Mouse (Mus musculus): ENCODE results near the gene Mtrex.
A peak's percentile ranks its signal among the peaks of the same experiment; 100 is the strongest.

Gene Mtrex

DNA sequence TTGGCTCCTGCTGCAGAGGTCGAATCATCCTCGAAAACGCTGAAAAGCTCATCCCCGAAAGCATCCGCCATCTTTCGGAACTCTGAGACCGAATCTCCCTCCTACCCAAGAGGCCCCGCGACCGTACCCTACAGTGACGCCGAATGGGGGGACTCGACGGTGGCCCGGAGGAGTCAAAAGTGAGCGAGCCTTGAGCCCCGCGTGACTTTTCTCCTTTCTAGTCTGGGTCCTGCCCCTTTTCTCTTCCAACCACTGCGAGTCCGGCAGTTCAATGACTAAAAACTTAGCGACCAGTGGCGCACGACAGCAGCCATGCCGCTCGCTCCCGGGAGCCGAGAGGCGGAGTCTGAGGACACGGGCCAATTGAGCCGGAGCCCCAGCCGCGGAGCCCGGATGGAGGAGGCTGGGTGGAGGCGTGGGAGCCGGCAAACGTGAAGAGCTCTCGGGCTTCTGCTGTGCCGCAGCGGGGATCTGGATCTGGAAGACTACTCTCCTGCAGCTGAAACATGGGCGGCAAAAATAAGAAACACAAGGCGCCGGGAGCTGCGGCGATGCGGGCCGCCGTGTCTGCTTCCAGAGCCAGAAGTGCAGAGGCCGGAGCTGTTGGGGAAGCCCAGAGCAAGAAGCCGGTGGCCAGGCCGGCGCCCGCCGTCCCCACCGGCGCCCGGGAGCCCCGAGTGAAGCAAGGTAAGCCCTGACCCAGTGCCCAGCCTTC, at the start of gene Mtrex, which contains the start of gene Dhx29:
Mtrex (minus strand) TSS at position 112 of the 715 bp plus-strand sequence.
Dhx29 (plus strand) TSS at position 168 of the 715 bp plus-strand sequence.
- peak; percentile 97 to 99 for DNase-seq (ENCODE audit: low spot score in 2 of 2)

GRCm38 (mm10) chr13:112976720-112977119, 49.5 kb upstream of the Mtrex start:
- DNase-seq (ENCODE audit: low spot score in 2 of 2): no peak

- DNase-seq (ENCODE audit: low spot score in 2 of 2): no peak
These were observed 40.1 kb upstream of the Mtrex start for GRCm38 (mm10) chr13:112967267-112967666.

GRCm38 (mm10) chr13:112964421-112964820, 37.2 kb upstream of the Mtrex start:
- DNase-seq (ENCODE audit: low spot score in 2 of 2): no peak

- DNase-seq (ENCODE audit: low spot score in 2 of 2): no peak
These were observed 35.9 kb upstream of the Mtrex start for GRCm38 (mm10) chr13:112963081-112963480.

- no peak for DNase-seq (ENCODE audit: low spot score in 2 of 2)
These were observed 26.9 kb upstream of the Mtrex start for GRCm38 (mm10) chr13:112954067-112954466.

DNA sequence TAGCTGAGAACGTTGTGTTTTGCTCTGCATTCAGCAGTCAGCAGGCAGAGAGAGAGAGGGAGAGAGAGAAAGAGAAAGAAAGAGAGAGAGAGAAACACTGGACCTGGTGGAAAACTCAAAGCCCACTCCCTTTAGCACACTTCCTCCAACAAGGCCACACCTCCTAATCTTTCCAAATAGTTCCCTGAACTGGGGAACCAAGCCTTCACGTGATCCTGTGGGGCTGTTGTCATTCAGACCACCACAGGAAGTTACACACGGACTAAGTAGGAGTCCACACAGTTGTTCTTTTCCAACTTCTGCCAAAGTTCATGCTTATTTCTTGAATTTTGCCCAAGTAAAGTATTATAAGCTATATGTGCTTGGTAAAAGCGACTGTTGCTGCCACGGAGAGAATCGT, 18.7 kb upstream of the Mtrex start:
- no peak for DNase-seq (ENCODE audit: low spot score in 2 of 2)

DNA sequence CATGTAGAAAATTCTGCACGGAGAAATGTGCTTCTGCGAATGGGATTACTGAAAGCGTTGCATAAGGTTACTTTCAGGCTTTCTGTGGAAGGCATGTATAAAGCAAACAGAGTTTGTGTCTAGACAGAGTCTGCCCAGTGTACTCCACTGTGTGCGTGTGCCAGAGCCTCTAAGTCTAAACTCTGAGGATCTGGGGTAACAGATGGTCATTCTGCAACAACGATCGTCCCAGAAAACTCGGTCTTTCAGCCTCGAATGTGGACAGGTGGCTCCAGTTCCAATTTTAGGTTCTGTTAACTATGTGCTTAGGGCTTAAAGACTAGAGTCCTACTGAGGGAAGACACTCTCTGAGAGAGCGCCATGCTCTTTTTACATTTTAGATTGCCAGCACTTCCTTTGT, 18.1 kb upstream of the Mtrex start:
- peak in 1 of 2 experiments; percentile 49 for DNase-seq (ENCODE audit: low spot score in 2 of 2)

- peak in 1 of 2 experiments; percentile 31 for DNase-seq (ENCODE audit: low spot score in 2 of 2)
These were observed 14.7 kb upstream of the Mtrex start for GRCm38 (mm10) chr13:112941879-112942330.

DNA sequence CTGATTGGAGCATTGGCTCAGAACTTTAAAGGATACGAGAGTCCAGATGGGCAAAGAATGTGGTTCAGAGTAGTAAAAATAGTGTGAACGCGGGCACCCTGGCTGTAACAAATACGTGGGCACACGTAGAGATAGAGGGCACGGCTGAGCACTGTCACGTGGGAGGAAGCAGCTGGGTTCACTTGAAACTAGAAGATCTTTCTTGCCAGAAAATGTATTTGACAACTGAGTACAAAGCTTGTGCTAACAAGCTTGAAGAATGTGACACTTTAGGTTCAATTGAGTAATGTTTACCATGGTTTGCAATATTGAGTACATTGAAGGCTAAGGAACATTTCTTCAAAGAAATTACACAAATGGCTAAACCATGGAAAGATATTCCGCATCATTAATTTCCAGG, 10.9 kb upstream of the Mtrex start:
- DNase-seq (ENCODE audit: low spot score in 2 of 2): no peak

DNA sequence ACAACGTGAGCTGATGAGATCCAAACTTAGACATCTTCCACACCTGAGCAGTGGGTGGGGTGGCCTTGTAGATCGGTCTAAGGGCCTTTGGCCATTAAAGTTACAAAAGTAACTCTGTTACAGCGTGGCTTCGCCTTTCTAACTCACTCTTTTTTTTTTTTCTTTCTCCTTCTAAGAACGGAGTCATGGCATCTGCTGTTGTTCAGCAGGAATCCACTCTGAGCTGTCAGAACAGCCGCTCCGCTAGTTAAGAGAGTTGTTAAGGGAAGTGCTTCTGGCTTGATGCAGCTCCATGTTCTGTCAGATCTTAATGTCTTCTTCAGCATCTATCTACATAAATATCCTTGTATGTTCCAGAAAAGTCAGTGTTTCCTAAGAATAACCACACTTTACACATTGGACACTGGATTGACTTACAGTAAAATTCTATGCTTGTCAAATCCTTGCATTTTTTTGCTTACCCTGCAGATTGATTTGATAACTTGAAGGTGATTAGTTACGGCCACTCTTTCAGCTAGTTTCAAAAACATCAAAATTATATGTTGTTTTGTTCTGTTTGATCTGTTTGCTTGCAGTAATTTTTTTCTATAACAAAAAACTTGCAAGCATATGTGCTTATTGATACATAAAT, 955 bp upstream of the Mtrex start:
- DNase-seq (ENCODE audit: low spot score in 2 of 2): no peak

- no peak for DNase-seq (ENCODE audit: low spot score in 2 of 2)
These were observed 402 bp downstream of the Mtrex start for GRCm38 (mm10) chr13:112926796-112927195.

DNA sequence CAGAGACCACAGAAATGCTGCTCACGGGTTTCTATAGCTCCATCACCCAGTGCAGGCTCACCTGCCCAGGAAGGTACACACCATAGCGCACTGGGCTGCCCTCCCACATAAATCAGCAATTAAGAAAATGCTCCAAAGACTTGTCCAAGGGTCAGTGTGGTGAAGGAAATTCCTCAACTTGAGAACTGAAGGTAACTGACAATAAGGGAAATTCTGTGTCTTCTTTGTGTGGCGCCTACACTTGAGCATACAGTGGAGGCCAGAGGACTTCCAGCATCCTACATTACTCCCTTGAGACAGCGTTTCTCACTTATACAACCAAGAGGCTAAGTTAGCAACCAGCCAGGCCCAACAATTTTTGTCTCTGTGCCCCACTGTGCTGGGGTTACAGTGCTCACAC, 1.2 kb downstream of the Mtrex start:
- DNase-seq (ENCODE audit: low spot score in 2 of 2): no peak

DNA sequence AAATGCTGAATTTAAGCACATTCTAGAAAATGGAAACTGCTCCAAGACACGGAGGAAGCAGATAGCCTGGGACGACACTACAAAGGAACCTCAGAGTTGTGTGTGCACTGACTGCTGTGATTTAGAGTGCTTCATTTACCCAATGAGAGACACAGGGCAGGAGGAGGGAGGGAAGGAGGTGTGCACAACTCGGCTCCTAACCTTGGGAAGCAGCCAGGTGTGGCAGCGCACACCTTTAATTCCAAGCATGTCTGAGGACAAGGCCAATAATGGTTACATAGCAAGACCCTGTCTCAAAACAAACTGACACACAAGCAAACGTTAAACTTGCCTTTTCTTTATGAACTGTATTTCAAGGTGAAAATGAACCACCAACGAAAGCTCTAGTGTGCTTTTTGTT, 1.9 kb downstream of the Mtrex start:
- DNase-seq (ENCODE audit: low spot score in 2 of 2): no peak

DNA sequence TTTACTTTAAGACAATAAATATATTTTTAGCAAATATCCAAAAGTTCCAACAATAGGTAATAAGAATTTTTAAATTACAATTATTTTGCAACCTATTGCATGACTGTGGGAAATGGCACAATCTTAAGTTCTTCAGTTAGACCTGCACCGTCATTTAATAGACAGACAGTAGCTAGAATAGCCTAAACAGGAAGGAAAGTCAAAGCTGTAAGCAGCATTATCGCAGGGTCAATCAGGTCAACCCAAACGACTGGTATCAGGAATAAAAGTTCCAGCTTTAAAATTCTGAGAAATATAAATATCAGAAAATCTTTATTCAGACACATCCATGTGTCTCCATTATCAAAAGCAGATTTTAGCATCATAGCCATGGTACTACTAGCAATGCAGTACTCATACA, 6.3 kb downstream of the Mtrex start:
- DNase-seq (ENCODE audit: low spot score in 2 of 2): no peak

- DNase-seq (ENCODE audit: low spot score in 2 of 2): no peak
These were observed 7.9 kb downstream of the Mtrex start for GRCm38 (mm10) chr13:112919141-112919865.

DNA sequence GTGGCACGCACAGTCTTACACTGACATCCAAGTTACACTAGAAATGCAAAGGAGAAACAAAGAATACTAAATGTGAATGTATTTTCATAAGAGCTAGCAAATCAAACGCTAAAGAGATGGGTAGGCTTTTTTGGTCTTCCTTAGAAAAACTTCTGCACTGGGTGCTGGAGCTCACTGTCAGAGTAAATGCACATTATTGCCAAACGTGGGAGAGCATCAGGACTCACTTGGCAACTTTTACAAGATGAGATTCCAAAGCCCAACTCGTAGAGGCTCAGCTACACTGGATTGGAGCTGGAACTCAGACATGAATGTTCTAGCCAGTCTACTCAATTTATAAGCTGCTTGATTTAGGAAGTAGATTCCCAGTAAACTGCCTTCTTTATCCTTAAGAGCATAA, 16.8 kb downstream of the Mtrex start:
- DNase-seq (ENCODE audit: low spot score in 2 of 2): peak in 1 of 2 experiments; percentile 5

DNA sequence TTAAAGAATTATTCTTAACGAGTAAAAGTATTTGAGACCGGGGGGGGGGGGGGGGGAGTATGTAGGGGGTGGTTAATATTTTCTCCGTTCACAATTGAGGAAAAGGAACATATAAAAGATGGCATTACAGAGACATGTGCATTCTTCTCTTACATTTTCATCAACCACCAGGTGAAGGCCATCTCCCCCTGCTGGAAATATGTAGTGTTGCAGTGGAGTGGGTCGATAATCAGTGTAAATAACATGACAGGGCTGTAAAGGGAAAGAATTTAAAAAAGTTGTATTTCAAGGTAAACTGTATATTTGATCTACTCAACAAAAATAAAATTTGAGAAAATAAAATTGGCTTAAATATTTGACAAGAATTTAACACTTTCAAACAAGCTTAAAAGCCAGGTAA, 17.5 kb downstream of the Mtrex start:
- DNase-seq (ENCODE audit: low spot score in 2 of 2): peak in 1 of 2 experiments; percentile 17

DNA sequence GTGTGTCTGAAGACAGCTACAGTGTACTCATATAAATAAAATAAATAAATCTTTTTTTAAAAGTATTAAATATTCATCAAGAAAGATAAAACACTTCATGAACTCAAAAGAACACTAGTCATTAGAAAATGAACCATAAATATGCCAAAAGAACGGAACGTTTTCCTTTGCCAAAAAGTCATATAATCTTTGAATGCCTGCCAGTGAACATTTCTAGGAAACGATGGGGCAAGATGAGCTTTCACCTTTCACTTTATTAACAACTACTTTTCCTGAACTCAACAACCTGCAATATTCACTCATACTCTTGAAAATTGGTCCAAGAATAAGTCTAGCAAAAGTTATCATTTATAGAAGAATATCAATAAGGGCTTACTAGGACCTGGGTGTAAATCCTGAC, 25.0 kb downstream of the Mtrex start:
- no peak for DNase-seq (ENCODE audit: low spot score in 2 of 2)

- DNase-seq (ENCODE audit: low spot score in 2 of 2): no peak
These were observed 40.0 kb downstream of the Mtrex start for GRCm38 (mm10) chr13:112887234-112887633.

DNA sequence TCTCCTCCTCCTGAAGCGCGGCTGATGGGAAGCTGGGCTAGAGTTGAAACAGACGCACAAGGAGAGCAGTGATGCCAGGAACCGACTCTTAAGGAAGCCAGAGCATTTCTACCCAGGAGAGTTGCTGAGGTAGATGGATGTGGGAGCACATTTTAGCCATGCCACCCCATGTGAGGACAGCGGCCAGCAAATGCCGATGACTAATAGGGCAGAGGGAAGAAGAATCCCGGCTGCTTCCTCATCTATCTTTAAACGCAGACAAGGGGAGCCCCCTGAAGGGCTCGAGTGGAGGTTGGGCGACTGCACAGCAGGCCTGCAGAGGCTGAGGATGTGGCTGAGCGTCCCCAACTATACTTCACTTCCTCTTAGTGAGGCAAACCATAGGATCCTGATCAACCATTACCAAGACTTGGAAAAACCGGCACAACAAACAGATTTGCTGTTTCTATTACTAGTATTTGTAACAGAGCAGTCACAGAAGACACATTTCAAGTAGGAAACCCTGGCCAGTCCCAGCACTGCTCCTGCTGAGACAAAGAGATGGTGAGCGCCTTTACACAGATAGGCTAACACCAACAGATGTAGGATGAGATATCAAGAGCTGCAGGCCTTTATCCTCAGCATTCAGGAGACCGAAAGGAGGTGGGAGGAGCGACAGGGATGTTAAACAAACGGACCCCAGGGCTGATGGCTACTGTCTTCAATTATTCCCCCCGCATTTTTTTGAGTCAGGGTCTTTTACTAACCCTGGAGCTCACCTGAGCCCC, 55.5 kb downstream of the Mtrex start:
- no peak for DNase-seq (ENCODE audit: low spot score in 2 of 2)
